Mouse (Mus musculus) lung, adult 2 months (tissue): ENCODE measurements at regions not wholly inside any gene's neighbourhood (a gene's known extent, or its start where the extent isn't known, plus 50 kb on each side); places are given as distances from the start of the nearest gene placed in this dataset.

ENCODE experiments used
- CTCF ChIP-seq: fragments of 200-500 bp; IDR thresholded peaks from 2 replicates; pipeline ENCODE4 v1.5.1; 2011; ENCODE audit warnings: mild to moderate bottlenecking, low read length, control low read depth; ENCODE audit not compliant: insufficient read depth
- POLR2A ChIP-seq: fragments of 200-500 bp; IDR thresholded peaks from 2 replicates; pipeline ENCODE4 v1.6.1; 2011; ENCODE audit warnings: low read depth, mild to moderate bottlenecking, control low read depth, low read length, borderline replicate concordance; ENCODE audit errors: extremely low read depth

DNA sequence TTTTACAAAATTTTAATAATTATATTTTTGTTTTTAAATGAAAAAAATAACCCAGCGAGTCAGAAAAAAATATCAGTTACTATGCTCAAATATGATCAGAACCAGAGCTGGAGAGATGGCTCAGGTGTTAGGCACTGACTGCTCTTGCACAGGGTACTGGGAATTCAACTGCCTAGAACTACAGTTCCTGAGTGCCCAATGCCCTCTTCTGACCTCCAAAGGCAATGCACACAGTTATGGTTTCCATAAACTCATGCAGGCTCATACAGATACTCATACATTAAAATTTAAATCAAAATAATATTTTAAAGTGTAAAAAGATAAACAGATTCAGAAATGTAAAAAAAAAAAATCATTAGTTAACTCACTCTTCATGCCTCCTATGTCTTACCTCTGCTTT lies 465.7 kb downstream of the Arl4a start:
- no peak for TF ChIP-seq CTCF
- TF ChIP-seq POLR2A = no peak
